Mouse (Mus musculus) embryo, embryonic 10 days (tissue): ENCODE data around the gene Sec16a.
A peak's percentile ranks its signal among the peaks of the same experiment; 100 is the strongest.
"Not testable (repeated sequence)": the region's sequence is repeated elsewhere in the genome, so short reads cannot be mapped to it uniquely, and the experiment has no call there.

ENCODE experiments used
- DNase-seq: peaks from one replicate; pipeline ENCODE4 v3.0.0-alpha.2; 2015; ENCODE audit warnings: low spot score

The Sec16a gene

GRCm38 (mm10) chr2:26389154-26389690 lies 55.8 kb downstream of the Sec16a start, which contains the start of the genes Entr1 and Pmpca:
Entr1 (minus strand) TSS chr2:26389316.
Pmpca (plus strand) TSS chr2:26389339.
- DNase-seq = peak; percentile 91

DNA sequence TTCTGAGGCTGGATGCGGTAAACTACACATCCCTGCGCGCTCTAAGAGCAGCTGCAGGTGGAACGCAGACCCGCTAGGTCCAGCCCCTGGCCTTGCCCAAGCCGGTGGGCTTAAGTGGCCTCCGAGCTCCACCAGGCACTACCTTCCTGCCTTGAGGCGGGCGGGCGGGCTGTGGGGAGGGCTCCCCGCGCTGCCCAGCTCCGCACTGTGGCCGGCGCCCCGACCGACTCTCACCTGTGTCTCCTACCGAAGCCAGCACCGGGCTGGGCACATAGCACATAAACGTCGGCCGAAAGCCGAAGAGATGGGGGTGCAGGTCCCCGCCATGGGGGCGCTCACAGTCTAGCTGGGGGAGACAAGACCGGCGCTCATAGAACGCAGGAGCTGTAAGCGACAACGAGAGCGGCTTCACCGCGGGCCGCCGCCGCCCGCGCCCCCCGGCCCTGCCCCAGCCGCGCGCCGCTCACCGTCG lies 56.3 kb downstream of the Sec16a start:
- peak; percentile 12 for DNase-seq

- no peak for DNase-seq
Measured at GRCm38 (mm10) chr2:26387713-26388112, 57.3 kb downstream of the Sec16a start.

DNA sequence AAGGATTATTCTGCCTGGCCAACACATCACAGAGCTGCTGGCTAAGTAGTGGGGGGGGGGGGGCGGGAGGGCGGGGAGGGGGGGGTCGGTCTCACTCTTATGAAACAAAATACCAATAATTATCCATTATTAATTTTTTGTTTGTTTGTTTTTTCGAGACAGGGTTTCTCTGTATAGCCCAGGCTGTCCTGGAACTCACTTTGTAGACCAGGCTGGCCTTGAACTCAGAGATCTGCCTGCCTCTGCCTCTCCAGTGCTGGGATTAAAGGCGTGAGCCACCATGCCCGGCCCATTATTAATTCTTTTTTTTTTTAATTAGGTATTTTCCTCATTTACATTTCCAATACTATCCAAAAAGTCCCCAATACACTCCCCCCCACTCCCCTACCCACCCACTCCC lies 64.1 kb downstream of the Sec16a start:
- DNase-seq = not testable (repeated sequence)

GRCm38 (mm10) chr2:26380131-26380771 lies 64.8 kb downstream of the Sec16a start, which contains the start of gene Snapc4:
Snapc4 (minus strand) TSS chr2:26380653.
- peak; percentile 91 for DNase-seq

GRCm38 (mm10) chr2:26372396-26372795 lies 72.6 kb downstream of the Sec16a start:
- no peak for DNase-seq

DNA sequence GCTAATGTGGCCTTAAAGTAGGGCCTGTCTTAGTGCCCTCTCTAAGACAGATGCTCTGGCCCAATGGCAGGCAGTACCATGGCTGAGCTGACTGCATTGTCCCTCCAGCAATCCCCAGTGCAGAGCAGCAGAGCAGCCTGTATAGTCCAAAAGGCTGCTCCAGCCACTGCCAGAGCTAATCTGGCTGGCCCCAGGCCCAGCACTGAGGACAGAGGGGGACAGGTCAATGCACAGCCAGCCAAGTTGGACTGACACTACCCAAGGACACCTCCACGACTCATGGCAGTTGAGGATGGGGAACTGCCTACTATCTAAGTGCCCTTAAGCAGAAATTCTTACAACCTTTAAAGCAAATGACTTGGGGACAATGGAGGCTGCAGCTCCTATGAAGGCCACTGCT lies 76.4 kb downstream of the Sec16a start:
- DNase-seq = no peak

DNA sequence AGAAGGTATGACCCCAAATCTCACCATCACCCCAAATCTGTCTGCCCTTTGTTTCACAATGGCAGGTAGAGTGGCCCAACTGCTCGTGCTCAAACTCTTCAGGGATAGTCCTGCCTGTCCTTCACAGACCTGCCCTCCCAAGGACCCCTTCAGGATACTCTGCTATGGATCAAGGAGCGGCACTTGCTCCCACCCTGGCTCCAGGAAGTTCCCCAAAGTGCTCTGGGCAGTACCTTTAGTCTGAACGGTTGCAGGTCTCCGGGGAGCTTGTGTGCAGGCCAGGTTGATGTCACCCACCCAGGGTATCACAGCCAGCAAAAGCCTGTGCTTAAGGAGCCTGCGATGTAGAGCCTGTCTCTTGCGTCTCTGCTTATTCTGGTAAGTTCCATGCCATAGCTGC lies 77.1 kb downstream of the Sec16a start:
- no peak for DNase-seq

DNA sequence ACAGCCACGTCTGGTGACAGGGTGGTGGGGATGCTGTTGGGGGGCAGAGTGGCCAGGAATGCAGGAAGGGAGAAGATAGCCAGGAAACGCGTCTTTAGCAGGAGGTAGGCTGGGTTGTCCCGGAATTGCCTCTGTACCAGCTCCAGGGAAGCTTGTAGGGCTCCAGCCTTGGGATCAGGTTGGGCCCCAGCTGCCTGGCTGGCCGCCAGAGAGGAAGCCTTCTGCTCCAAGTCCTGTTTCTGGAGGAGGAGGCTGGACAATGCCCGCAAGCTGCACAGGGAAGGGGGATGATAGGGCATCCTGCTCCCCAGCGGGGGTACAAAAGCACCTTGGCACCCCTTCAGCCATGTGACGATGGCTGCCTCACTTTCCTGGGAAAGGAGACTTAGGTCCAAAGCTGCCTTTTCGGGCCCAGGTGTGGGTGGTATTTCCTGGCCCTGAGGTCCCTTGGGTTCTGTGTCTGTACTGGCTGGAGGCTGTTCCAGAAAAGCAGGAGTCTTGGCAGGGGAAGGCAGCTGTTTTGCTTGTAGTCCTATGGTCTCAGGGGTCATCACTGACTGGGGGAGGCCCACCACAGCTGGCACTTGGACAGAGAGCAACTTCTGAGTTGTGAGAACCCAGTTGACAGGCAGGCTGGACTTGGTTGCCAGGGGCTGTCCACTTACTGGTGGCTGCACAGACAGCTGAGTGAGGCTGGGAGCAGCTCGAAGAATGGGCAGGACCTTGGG lies 80.1 kb downstream of the Sec16a start:
- no peak for DNase-seq

DNA sequence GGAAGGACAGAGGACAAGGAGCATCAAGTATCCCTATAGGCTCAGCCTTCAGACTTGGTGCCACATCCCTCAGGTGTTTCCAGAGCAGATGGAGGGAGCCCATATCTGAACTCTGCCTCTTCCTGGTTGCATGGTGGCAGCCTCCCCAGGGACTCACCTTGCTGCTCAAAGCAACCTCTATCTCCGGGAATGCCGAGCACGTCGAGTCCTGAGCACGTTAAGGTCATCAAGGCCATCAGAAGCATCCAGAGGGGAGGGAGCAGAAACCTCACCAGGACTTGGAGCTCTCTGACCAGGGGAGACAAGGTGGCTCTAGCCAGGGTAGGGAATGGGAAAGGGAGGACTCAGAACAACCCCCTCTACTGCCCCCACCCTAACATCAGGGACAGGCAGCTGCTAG lies 81.5 kb downstream of the Sec16a start:
- DNase-seq = no peak

- DNase-seq = no peak
Measured at GRCm38 (mm10) chr2:26362991-26363390, 82.0 kb downstream of the Sec16a start.

DNA sequence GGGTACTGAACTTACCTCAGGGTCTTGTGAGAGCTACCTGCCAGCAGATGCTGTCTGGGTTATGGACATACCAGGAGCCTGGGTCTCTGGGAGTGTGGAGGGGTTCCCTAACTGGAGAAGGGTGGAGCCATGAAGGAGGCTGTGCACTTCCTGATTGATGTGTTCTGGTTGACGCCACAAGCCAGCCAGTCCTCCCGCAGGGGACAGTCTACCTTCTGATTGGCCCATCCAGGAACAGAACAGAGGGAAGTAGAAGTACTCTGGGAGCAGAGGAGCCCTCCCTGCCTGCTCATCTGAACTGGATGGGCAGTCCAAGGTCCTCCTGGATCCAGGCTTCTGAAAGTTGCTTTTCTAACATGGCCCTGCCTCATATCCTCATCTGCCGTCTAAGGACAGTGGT lies 84.2 kb downstream of the Sec16a start, which contains the start of gene Card9:
Card9 (minus strand) TSS at position 147 of the 400 bp plus-strand sequence.
- no peak for DNase-seq

GRCm38 (mm10) chr2:26359983-26360382 lies 85.0 kb downstream of the Sec16a start:
- DNase-seq = no peak
